Mouse (Mus musculus): ENCODE measurements around the gene Timp1. TPM values are rescaled to one million over a fixed set of nuclear protein-coding genes. Genes with fewer than 3 reads are reported as not detected.

Gene Timp1
- 0.97 TPM for total RNA-seq (2023)

DNA sequence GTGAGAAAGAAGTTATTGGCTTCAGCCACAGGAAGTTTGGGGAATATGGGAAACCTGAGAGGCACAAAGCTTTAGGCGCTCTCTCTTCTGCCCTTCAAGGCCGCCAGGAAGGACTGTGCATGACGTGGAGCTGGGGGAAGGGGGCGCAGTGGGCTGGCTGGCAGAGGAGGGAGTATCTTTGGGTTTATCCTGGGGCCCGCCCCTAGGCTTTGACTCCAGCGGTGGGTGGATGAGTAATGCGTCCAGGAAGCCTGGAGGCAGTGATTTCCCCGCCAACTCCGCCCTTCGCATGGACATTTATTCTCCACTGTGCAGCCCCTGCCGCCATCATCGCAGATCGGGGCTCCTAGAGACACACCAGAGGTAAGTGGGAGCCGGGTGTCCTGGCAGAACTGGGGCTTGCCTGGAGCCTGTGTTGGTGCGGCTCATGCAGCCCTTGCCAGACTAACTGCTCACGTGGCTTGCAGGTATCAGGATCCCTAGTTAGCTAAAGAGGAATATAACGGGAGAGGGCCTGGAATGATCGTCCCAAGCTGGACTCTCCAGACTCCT is at the start of gene Timp1:
Gene Timp1, plus strand, starts transcription at position 205 of the 552 bp plus-strand sequence.

DNA sequence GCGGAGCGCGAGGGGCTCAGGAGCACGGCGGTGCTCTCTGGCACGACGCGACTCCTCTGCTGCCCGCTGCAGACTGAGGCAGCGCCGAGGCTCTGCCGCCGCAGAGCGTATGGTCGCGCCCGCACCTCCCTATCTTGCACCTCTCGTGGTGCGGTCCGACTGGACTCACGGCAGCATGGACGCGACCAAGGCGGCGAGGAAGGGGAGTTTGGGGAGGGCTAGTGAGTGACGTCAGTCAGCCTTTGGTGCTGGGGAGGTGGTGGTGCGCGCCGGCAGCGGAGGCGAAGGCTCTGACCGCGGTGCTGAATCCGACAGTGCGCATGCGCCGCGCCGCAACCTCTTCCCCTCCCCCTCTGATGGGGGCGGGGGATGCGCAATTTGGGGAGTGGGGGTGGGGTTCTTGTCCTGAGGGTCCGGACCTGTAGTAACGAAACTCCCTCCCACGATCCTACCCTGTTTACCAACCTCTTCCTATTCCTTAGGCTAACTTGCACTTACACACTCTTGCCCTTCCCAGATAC is 50.9 kb downstream of the Timp1 start, which contains the start of gene Syn1:
Gene Syn1, minus strand, starts transcription at position 161 of the 521 bp plus-strand sequence.

Other genes with a start within 250 kb of the Timp1 start
- gene Uba1, start 211.8 kb upstream of the Timp1 start, total RNA-seq (2023): 178 TPM
- 74.2 TPM for gene Cdk16, start 182.2 kb upstream of the Timp1 start, total RNA-seq (2023)
- 13.4 TPM for gene Usp11, start 166.3 kb upstream of the Timp1 start, total RNA-seq (2023)
- gene Araf, start 72.4 kb upstream of the Timp1 start, total RNA-seq (2023): 155 TPM
- gene Syn1, start 50.8 kb downstream of the Timp1 start, total RNA-seq (2023): not detected
- 22.7 TPM for gene Cfp, start 61.4 kb downstream of the Timp1 start, total RNA-seq (2023)
- 17.1 TPM for gene Elk1, start 80.4 kb downstream of the Timp1 start, total RNA-seq (2023)
- 39.2 TPM for gene Uxt, start 91.9 kb downstream of the Timp1 start, total RNA-seq (2023)
- gene Zfp182, start 192.2 kb downstream of the Timp1 start, total RNA-seq (2023): 24.6 TPM
- not detected for gene Spaca5, start 198.2 kb downstream of the Timp1 start, total RNA-seq (2023)
- 1.1 TPM for gene Zfp300, start 219.4 kb downstream of the Timp1 start, total RNA-seq (2023)
- not detected for gene Ssxa1, start 245.7 kb downstream of the Timp1 start, total RNA-seq (2023)

Measured in CD4-positive naive resting alpha-beta T cell, adult 76 days (primary cell).